Mouse (Mus musculus): ENCODE data around the gene Gm10803. TPM values are rescaled to one million over a fixed set of nuclear protein-coding genes. Genes with fewer than 3 reads are reported as not detected.

Gene Gm10803
- polyA plus RNA-seq, 1 experiment: not detected

GRCm38 (mm10) chr2:93587446-93587845 is 27.1 kb downstream of the Gm10803 start:
- TF ChIP-seq FLI1 (IDR thresholded peaks at IDR 0.05; ENCODE audit: low read length) (no peak), GATA1 (IDR thresholded peaks at IDR 0.05; ENCODE audit: borderline replicate concordance, low read length) (no peak)
- H3K4me1 ChIP-seq: no peaks in the 10 kb centered on the region
- H3K4me3 ChIP-seq (replicated peaks): no peak overlapping the region
- peaks cover 61% of the 10 kb centered on the region for H3K27me3 ChIP-seq (replicated peaks)
- no peaks in the 10 kb centered on the region for H3K9me3 ChIP-seq
- H3K36me3 ChIP-seq (replicated peaks; ENCODE audit: low read length): no peaks in the 10 kb centered on the region

GRCm38 (mm10) chr2:93589875-93590274 is 29.5 kb downstream of the Gm10803 start:
- Histone ChIP-seq H3K27me3 (replicated peaks) (peaks cover 71% of the 10 kb centered on the region), H3K36me3 (replicated peaks; ENCODE audit: low read length) (no peaks in the 10 kb centered on the region), H3K4me1 (no peaks in the 10 kb centered on the region), H3K4me3 (replicated peaks) (no peak overlapping the region), H3K9me3 (no peaks in the 10 kb centered on the region)
- TF ChIP-seq GATA1 (IDR thresholded peaks at IDR 0.05; ENCODE audit: borderline replicate concordance, low read length): no peak
- TF ChIP-seq FLI1 (IDR thresholded peaks at IDR 0.05; ENCODE audit: low read length): no peak

- no peaks in the 10 kb centered on the region for H3K36me3 ChIP-seq (replicated peaks; ENCODE audit: low read length)
- H3K9me3 ChIP-seq: no peaks in the 10 kb centered on the region
- H3K4me3 ChIP-seq (replicated peaks): no peak overlapping the region
- TF ChIP-seq FLI1 (IDR thresholded peaks at IDR 0.05; ENCODE audit: low read length) (no peak), GATA1 (IDR thresholded peaks at IDR 0.05; ENCODE audit: borderline replicate concordance, low read length) (no peak)
- H3K4me1 ChIP-seq: no peaks in the 10 kb centered on the region
- peaks cover 67% of the 10 kb centered on the region for H3K27me3 ChIP-seq (replicated peaks)
Observed at GRCm38 (mm10) chr2:93591706-93592105, 31.3 kb downstream of the Gm10803 start.

- no peak overlapping the region for H3K4me3 ChIP-seq (replicated peaks)
- H3K9me3 ChIP-seq: no peaks in the 10 kb centered on the region
- peaks cover 69% of the 10 kb centered on the region for H3K27me3 ChIP-seq (replicated peaks)
- H3K36me3 ChIP-seq (replicated peaks; ENCODE audit: low read length): no peaks in the 10 kb centered on the region
- TF ChIP-seq GATA1 (IDR thresholded peaks at IDR 0.05; ENCODE audit: borderline replicate concordance, low read length): no peak
- no peak for TF ChIP-seq FLI1 (IDR thresholded peaks at IDR 0.05; ENCODE audit: low read length)
- H3K4me1 ChIP-seq: no peaks in the 10 kb centered on the region
Observed at GRCm38 (mm10) chr2:93592164-93592790, 31.9 kb downstream of the Gm10803 start.

- H3K4me3 ChIP-seq (replicated peaks): no peak overlapping the region
- TF ChIP-seq FLI1 (IDR thresholded peaks at IDR 0.05; ENCODE audit: low read length) (no peak), GATA1 (IDR thresholded peaks at IDR 0.05; ENCODE audit: borderline replicate concordance, low read length) (no peak)
- H3K4me1 ChIP-seq: no peaks in the 10 kb centered on the region
- H3K27me3 ChIP-seq (replicated peaks): peaks cover 72% of the 10 kb centered on the region
- no peaks in the 10 kb centered on the region for H3K9me3 ChIP-seq
- H3K36me3 ChIP-seq (replicated peaks; ENCODE audit: low read length): no peaks in the 10 kb centered on the region
Observed at GRCm38 (mm10) chr2:93593121-93593520, 32.8 kb downstream of the Gm10803 start.

GRCm38 (mm10) chr2:93597145-93597544 is 36.8 kb downstream of the Gm10803 start:
- Histone ChIP-seq H3K27me3 (replicated peaks) (peaks cover 74% of the 10 kb centered on the region), H3K9me3 (no peaks in the 10 kb centered on the region), H3K36me3 (replicated peaks; ENCODE audit: low read length) (no peaks in the 10 kb centered on the region), H3K4me1 (no peaks in the 10 kb centered on the region), H3K4me3 (replicated peaks) (no peak overlapping the region)
- no peak for TF ChIP-seq FLI1 (IDR thresholded peaks at IDR 0.05; ENCODE audit: low read length)
- TF ChIP-seq GATA1 (IDR thresholded peaks at IDR 0.05; ENCODE audit: borderline replicate concordance, low read length): no peak

GRCm38 (mm10) chr2:93599731-93600130 is 39.4 kb downstream of the Gm10803 start:
- no peaks in the 10 kb centered on the region for H3K9me3 ChIP-seq
- TF ChIP-seq GATA1 (IDR thresholded peaks at IDR 0.05; ENCODE audit: borderline replicate concordance, low read length): no peak
- no peak for TF ChIP-seq FLI1 (IDR thresholded peaks at IDR 0.05; ENCODE audit: low read length)
- no peaks in the 10 kb centered on the region for H3K36me3 ChIP-seq (replicated peaks; ENCODE audit: low read length)
- H3K4me3 ChIP-seq (replicated peaks): no peak overlapping the region
- peaks cover 71% of the 10 kb centered on the region for H3K27me3 ChIP-seq (replicated peaks)
- H3K4me1 ChIP-seq: no peaks in the 10 kb centered on the region

- Histone ChIP-seq H3K27me3 (replicated peaks) (peaks cover 67% of the 10 kb centered on the region), H3K9me3 (no peaks in the 10 kb centered on the region), H3K4me1 (no peaks in the 10 kb centered on the region), H3K4me3 (replicated peaks) (no peak overlapping the region), H3K36me3 (replicated peaks; ENCODE audit: low read length) (no peaks in the 10 kb centered on the region)
- TF ChIP-seq GATA1 (IDR thresholded peaks at IDR 0.05; ENCODE audit: borderline replicate concordance, low read length) (no peak), FLI1 (IDR thresholded peaks at IDR 0.05; ENCODE audit: low read length) (no peak)
Observed at GRCm38 (mm10) chr2:93604601-93605285, 44.4 kb downstream of the Gm10803 start.

- Histone ChIP-seq H3K27me3 (replicated peaks) (peaks cover 72% of the 10 kb centered on the region), H3K4me1 (no peaks in the 10 kb centered on the region), H3K36me3 (replicated peaks; ENCODE audit: low read length) (no peaks in the 10 kb centered on the region), H3K9me3 (no peaks in the 10 kb centered on the region), H3K4me3 (replicated peaks) (no peak overlapping the region)
- TF ChIP-seq GATA1 (IDR thresholded peaks at IDR 0.05; ENCODE audit: borderline replicate concordance, low read length): no peak
- TF ChIP-seq FLI1 (IDR thresholded peaks at IDR 0.05; ENCODE audit: low read length): no peak
Observed at GRCm38 (mm10) chr2:93608800-93609199, 48.4 kb downstream of the Gm10803 start.

- TF ChIP-seq GATA1 (IDR thresholded peaks at IDR 0.05; ENCODE audit: borderline replicate concordance, low read length): no peak
- H3K36me3 ChIP-seq (replicated peaks; ENCODE audit: low read length): no peaks in the 10 kb centered on the region
- no peaks in the 10 kb centered on the region for H3K9me3 ChIP-seq
- peaks cover 52% of the 10 kb centered on the region for H3K27me3 ChIP-seq (replicated peaks)
- no peaks in the 10 kb centered on the region for H3K4me1 ChIP-seq
- H3K4me3 ChIP-seq (replicated peaks): no peak overlapping the region
Observed at GRCm38 (mm10) chr2:93613020-93613419, 52.7 kb downstream of the Gm10803 start.

Other genes with a start within 250 kb of the Gm10803 start
- gene Tspan18, start 226.1 kb upstream of the Gm10803 start, polyA plus RNA-seq (2012; ENCODE audit: insufficient read depth, low replicate concordance): 8.8 and 11.6 TPM in 2 replicates
- 13.3 TPM in 1 of 2 replicates, not detected in the other for gene Cd82, start 97.4 kb upstream of the Gm10803 start, polyA plus RNA-seq (2012; ENCODE audit: insufficient read depth, low replicate concordance)
- gene Alx4, start 81.8 kb downstream of the Gm10803 start, polyA plus RNA-seq (2012; ENCODE audit: insufficient read depth, low replicate concordance): 0.03 TPM in 1 of 2 replicates, not detected in the other

Data from megakaryocyte, embryonic 14.5 days (primary cell).